Mouse (Mus musculus): Measurements from ENCODE around the gene Slc22a14. TPM values are rescaled to one million over a fixed set of nuclear protein-coding genes. Genes with fewer than 3 reads are reported as not detected.
A peak's percentile ranks its signal among the peaks of the same experiment; 100 is the strongest.
"Not testable (repeated sequence)": the region's sequence is repeated elsewhere in the genome, so short reads cannot be mapped to it uniquely, and the experiment has no call there.

Slc22a14 gene
- polyA plus RNA-seq, 1 experiment: not detected

DNA sequence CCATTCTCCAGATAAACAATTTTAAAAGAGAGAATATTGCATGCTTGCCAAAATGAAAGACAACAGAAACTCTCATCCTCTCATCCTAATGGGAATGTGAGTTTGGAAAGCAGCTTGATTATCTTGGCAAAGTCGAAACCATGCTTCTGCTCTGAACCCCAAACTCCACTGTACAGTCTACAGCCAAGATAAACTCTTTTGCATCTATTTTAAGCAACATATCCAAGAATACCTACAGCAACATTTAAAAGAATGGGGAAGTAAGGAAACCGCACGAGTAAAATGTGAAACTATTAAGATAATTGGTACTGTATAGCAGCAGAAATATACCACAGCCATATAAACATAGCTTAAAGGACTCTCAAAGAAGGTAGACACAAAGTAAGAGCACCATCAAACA is 36.9 kb downstream of the Slc22a14 start:
- DNase-seq (ENCODE audit: extremely low spot score in 1 of 2, low spot score in 1 of 2): no peak

- no peak for DNase-seq (ENCODE audit: extremely low spot score in 1 of 2, low spot score in 1 of 2)
Measured at GRCm38 (mm10) chr9:119324130-119324529, 41.2 kb downstream of the Slc22a14 start.

GRCm38 (mm10) chr9:119323260-119323645 is 42.1 kb downstream of the Slc22a14 start:
- DNase-seq (ENCODE audit: extremely low spot score in 1 of 2, low spot score in 1 of 2): no peak

- DNase-seq (ENCODE audit: extremely low spot score in 1 of 2, low spot score in 1 of 2): peak; percentile 99 to 100
Measured at GRCm38 (mm10) chr9:119322289-119323259, 42.8 kb downstream of the Slc22a14 start, which contains the start of gene Oxsr1. Gene Oxsr1, minus strand, starts transcription at chr9:119322427.

GRCm38 (mm10) chr9:119321392-119322229 is 43.7 kb downstream of the Slc22a14 start:
- DNase-seq (ENCODE audit: extremely low spot score in 1 of 2, low spot score in 1 of 2): no peak

- no peak for DNase-seq (ENCODE audit: extremely low spot score in 1 of 2, low spot score in 1 of 2)
Measured at GRCm38 (mm10) chr9:119320946-119321345, 44.4 kb downstream of the Slc22a14 start.

DNA sequence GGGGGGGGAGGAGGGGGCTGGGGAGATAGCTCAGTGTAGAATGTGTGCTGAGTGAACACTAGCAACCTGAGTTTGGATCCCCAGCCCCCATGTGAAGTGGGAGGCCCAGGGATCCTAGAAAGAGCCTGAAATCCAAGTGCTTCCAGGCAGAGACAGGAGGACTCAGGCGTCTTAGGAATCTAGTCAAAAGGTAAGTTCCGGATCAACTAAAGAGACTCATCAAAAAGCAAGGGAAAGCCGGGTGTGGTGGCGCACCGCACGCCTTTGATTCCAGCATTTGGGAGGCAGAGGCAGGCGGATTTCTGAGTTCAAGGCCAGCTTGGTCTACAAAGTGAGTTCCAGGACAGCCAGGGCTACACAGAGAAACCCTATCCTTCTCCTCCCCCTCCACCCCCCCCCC is 44.9 kb downstream of the Slc22a14 start:
- DNase-seq (ENCODE audit: extremely low spot score in 1 of 2, low spot score in 1 of 2): no peak

DNA sequence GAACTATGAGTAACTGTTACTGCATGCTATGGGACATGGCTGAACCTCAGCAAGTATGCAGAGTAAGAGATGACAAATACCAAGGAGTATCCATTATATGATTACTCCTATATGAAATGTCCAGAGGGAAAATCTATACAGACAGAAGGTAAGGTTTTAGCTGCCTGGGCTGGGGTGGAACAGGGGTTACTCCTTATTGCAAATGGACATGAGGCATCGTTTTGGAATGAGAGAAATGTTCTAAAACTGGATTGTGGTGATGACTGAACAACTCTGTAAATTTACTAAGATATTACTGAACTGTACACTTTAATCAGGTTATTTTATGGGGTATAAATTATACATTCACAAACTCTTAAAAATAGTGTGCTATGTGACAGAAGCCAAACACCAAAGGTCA is 46.5 kb downstream of the Slc22a14 start:
- DNase-seq (ENCODE audit: extremely low spot score in 1 of 2, low spot score in 1 of 2): no peak

GRCm38 (mm10) chr9:119313096-119313495 is 52.3 kb downstream of the Slc22a14 start:
- no peak for DNase-seq (ENCODE audit: extremely low spot score in 1 of 2, low spot score in 1 of 2)

DNA sequence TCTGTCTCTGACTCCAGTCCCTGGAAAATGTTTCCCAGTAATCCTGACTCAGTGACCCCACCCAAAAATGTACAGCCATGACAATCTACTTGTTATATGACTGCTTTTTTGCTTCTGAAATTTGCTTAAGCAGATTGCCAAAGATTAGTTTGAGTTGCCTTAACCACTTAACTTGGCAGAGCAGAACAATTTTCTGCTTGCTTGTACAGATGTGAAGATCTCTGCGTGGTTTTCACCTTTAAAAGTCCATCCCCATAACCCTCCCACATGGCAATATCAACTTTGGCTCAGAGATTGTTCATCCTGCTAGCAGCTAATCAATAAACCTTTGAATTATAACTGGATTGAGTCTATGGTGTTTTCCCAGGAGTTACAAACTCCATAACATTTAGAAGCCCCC is 56.3 kb downstream of the Slc22a14 start:
- DNase-seq (ENCODE audit: extremely low spot score in 1 of 2, low spot score in 1 of 2): no peak

GRCm38 (mm10) chr9:119305863-119306262 is 59.5 kb downstream of the Slc22a14 start:
- no peak for DNase-seq (ENCODE audit: extremely low spot score in 1 of 2, low spot score in 1 of 2)

DNA sequence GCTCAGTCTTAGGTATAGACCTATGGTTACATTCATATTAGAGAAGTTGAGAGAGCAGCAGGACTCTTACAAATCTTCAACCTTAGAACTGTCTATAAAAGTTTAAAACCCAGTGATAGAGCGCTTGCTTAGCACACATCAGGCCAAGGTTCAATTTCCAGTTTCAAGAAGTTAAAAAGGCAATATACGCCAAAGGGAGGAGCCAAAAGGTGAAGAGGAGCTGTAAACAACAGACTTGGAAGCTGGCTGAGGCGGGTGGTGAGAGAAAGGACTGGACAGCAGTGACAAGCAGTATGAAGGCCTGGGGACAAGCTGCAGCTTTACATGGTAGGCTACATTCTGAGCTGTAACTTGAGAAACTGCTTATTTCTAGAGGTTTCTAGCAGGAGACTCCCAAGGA is 66.8 kb downstream of the Slc22a14 start:
- DNase-seq (ENCODE audit: extremely low spot score in 1 of 2, low spot score in 1 of 2): no peak

DNA sequence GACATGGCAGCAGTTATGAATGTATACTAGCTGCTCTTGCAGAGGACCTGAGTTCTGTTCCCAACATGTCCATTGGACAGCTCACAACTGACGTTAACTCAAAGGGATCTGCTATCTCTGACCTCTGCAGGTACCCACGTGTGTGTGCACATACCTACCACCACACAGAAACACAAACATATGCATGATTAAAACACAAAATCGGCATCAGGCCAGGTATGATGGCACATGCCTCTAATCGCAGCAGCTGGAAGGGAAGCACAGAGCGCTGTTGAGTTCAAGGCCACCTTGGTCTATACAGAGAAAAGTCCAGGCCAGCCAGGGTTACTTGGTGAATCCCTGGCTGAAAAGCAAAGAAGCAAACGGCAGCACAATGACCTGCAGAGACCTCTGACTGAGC is 67.7 kb downstream of the Slc22a14 start:
- no peak for DNase-seq (ENCODE audit: extremely low spot score in 1 of 2, low spot score in 1 of 2)

DNA sequence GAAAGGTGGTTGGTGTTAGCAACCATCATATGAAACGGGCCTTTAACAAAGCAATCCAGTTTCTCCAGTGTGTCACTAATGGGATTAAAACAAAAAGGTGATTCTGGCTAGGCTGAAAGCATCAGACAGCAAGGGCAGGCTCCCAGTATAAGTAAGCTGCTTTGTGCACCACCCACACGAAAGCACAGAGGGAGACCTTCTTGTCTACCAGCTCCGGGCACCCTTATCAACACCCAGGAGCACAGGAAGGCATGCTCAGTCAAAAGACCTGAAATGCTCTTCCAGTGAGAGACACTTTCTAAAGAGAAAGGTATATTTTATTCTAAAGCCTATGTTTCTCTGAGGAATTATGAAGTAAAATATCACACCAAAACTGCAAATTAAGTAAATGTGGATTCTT is 74.6 kb downstream of the Slc22a14 start:
- no peak for DNase-seq (ENCODE audit: extremely low spot score in 1 of 2, low spot score in 1 of 2)

- no peak for DNase-seq (ENCODE audit: extremely low spot score in 1 of 2, low spot score in 1 of 2)
Measured at GRCm38 (mm10) chr9:119280894-119281682, 84.3 kb downstream of the Slc22a14 start.

DNA sequence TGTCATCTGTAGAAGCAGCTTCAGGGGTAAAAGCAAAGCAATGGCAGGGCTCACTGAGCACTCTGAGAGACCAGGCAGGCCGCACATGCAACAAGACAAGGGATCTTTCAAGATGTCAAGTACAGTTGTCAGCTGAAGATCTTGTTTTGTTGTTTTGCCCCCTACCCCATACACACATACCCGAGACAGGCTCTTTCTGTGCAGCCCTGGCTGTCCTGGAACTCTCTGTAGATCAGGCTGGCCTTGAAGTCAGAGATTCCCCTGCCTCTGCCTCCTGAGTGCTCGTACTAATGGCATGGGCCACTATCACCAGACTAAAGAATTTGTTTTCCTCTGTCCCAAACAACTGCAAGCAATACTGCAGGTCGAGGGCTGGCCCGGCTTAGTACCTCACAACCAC is 87.3 kb downstream of the Slc22a14 start:
- DNase-seq (ENCODE audit: extremely low spot score in 1 of 2, low spot score in 1 of 2): no peak

- peak in 1 of 2 experiments; percentile 11 for DNase-seq (ENCODE audit: extremely low spot score in 1 of 2, low spot score in 1 of 2)
Measured at GRCm38 (mm10) chr9:119276321-119276720, 89.0 kb downstream of the Slc22a14 start.

- not testable (repeated sequence) for DNase-seq (ENCODE audit: extremely low spot score in 1 of 2, low spot score in 1 of 2)
Measured at GRCm38 (mm10) chr9:119274814-119275213, 90.5 kb downstream of the Slc22a14 start.

DNA sequence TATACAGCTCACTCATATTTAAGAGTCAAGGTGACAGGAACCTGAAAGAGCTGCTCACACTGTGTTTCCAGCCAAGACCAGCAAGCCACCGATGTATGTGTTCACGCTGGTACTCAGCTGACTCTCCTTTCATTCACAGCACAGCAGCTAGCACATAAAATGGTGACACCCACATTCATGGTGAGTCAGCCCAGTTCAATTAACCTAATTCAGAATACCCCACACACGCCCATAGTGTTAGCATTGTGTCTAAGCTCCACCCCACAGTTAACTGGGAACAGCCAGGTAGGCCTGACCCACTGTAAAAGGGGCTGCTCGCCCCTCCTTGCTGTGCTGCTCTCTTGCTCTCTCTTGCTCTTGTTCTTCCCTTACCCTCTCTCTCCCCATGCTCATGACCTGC is 93.9 kb downstream of the Slc22a14 start:
- DNase-seq (ENCODE audit: extremely low spot score in 1 of 2, low spot score in 1 of 2): peak in 1 of 2 experiments; percentile 58

DNA sequence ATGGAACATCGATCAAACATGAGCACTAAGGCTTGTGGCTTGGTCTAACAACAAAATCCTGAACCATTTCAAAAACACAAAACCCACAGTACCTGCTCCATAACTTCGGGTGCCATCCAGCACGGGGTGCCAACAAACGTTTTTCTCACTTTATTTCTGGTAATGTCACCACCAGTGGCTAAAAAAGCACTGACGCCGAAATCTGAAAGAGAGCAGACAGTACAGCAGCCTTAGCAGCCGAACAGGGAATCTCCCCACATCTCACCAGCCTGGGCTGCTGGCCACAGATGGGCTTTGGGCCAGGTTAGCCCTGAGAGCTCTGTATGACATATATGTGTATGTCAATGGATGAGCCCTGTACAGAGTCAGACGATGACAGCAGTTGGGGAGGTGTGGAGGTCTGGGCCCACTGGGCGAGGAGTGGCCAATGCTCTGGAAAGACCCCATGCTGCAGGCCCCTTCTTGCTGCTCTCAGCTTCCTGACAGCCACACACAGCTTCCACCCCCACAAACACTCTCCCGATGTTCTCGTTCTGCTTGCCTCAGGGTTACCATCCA is 96.7 kb downstream of the Slc22a14 start:
- peak in 1 of 2 experiments; percentile 52 for DNase-seq (ENCODE audit: extremely low spot score in 1 of 2, low spot score in 1 of 2)
